Mouse (Mus musculus): Measurements from ENCODE around the gene Gper1.

Gper1 gene

DNA sequence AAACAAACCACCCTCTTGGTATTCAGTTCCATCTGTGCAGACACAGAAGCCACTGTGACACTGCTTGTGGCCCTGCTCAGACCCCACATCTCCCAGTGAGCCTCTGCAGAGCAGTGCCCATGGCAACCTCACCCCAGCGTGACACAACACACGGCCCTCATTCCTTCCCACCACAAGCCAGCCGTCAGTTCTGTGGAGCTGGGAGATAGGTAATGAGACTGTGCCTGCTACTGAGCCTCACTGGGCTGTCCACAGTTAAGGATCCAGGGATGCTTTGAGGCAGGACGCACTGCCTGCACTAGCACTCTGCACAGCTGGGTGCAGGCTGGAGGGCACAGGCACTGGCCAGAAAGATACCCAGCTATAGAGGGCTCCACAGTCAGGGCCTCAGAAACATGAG is 27.0 kb downstream of the Gper1 start:
- DNase-seq = peak; percentile 26

DNA sequence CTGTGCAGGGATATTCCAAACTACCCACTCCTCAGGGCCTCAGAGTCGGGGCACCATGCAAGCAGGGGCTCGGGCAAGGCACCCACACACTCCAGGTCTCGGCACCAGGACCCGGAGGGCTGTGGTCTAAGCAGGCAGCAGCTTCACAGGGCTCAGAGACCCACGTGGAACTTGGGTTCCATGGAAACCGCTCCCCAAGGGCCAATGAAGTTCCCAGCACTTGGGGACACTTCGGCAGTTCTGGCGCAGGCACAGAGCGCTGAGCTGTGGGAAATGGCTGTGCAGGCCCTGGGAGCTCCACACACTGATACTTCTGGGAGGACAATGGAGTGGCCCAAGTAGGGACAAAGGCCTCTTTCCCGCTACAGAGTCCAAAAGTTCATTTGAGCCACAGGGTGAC is 30.1 kb downstream of the Gper1 start:
- DNase-seq = no peak

DNA sequence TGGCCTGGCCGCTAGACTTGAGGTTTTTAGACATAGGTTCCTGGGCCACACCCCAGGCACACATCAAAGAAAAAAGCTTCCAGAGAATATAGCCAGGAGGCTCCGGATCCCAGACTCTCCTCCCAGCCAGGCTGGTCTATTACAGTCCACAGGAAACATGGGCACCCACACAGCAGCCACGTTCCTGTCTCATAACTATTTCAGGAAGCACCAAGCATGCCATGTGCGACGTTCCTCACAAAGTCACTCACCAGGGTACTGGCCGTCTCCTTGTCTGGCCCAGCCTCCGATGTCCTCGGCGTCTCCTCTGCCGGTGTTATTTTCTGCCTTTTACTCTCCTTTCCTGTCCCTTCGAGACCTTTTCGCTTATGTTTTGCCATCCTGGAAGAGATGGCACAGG is 32.2 kb downstream of the Gper1 start:
- DNase-seq = no peak

DNA sequence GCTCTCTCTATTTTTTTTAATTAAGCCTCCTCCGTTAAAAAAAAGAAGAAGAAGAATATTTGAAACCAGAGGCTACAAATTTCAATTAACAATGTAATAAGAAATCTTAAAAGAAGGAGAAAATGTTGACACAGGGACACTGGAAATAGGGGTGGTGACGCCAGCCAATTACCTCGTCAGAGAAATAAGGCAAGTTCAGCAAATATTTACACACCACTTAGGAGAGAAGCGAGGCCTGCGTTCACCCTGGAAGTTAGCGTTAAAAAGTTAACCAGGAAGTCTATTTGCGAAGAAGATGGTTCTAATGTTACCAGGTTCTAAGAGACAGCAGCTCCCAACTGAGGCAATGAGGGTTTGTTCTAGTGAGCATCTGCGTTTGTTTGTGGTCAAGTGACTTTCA is 34.3 kb downstream of the Gper1 start:
- DNase-seq = no peak

DNA sequence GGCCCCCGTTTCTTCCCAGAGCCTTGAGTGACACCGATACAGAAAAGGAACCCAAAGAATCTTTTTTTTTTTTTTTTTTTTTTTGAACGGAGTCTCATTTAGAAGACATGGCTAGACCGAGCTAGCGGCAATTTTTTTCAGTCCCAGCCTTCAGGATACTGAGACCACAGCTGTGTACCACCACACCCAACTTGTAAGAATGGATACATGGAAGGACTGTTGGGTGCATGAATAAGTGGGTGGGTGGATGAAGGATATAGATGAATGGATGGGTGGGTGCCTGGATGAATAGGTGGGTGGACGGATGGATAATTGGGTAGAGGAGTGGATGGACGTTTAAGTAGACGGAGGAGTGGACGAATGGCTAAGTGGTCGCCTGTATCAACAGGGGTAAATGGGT is 37.0 kb downstream of the Gper1 start:
- no peak for DNase-seq

DNA sequence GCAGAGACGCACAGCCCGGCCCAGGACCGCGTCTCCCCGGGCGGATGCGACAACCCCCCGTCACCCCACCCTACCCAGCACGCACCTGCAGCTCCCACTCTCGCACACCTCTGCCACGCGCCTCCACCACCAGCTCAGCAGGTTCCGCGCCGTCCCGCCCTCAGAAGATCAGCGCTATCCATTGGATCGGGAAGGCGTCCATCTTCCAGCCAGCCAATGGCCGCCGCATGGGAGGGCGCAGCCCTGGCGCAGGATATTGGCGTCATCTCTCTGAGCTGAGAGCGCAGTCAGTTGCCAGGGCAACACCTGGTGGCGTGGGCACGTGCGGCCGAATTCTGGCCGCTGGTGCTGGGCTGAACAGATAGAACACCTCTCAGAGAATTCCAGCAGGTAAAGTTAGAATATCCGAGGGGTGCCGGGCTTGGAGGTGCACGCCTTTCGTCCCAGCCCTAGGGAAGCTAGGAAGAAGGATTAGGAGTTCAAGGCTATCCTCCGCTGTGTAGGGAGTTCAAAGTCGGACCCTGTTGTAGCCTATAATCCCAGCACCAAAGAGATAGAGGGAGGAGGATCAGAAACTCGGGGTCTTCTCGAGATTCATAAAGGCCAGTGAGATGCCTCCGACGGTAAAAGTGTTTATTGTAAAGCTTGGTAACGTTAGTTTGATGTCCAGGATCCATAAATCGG is 37.6 kb downstream of the Gper1 start, which contains the start of gene 3110082I17Rik:
3110082I17Rik (minus strand) TSS at position 144 of the 684 bp plus-strand sequence.
- DNase-seq = peak; percentile 98

DNA sequence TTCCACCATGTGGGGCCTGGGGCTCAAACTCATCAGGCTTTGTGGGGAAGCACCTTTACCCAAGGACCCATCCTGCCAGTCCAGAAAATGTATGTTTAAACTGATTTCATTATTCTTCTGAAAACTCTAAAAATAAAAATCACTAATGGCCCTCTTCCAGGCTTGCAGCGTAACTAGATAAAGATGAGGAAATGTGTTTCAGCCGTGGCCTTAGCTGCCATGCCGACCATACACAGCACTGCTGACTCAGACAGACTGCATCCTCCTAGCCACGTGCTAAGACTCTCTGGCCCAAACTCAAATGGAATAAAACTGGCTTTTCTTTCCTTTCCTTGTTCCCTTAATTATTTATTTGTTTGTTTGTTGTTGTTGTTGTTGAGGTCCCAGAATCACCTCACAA is 41.9 kb downstream of the Gper1 start:
- no peak for DNase-seq

DNA sequence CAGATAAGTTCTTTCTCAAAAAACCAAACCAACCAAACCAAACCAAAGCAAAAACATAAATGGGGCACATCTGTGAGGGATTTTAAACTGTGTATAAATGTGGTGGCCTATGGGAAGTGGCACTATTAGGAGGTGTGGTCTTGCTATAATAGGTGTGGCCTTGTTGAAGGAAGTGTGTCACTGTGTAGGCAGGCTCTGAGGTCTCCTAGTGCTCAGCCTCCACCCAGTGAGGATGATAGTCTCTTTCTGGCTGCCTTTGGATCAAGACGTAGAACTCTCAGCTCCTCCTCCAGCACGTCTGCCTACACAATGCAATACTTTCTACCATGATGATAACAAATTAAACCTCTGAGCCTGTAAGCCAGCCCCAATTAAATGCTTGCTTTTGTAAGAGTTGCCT is 43.4 kb downstream of the Gper1 start:
- no peak for DNase-seq

DNA sequence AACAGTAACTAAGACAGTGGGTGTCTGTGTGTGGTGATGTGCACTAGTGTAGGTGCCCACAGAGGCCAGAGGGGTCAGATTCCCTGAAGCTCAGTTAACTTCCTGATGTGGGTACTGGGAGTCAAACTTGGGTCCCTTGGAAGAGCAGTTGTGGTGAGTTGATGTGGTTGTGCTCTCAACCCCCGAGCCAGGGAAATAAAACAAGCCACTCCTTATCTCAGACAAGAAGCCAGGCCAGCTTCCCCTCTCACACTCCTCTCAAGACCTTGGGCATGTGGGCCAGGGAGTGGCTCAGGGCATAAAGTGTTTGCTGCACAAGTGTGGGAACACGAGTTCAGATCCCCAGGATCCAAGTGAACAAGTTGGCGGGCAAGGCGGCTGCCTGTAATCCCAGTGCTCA is 43.9 kb downstream of the Gper1 start:
- DNase-seq = no peak

DNA sequence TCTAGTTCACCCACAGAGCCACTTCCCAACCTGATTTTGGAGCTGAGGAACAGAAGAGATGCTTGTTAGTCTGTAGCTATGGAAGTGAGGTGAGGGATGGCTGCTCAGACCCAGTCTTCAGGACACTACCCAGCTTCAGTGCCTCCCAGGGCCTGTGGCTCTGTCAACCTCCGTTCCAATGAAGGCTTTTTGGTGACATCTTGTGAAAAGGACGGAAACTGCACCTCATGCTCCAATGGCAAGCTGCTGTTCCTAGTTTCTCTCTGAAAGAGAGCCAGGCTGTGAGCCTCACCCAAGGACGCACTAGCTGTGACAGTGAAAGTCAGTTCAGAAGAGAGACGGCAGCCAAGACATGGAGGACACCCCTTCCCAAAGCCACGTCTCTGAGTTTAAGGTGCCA is 45.0 kb downstream of the Gper1 start:
- peak; percentile 42 for DNase-seq

DNA sequence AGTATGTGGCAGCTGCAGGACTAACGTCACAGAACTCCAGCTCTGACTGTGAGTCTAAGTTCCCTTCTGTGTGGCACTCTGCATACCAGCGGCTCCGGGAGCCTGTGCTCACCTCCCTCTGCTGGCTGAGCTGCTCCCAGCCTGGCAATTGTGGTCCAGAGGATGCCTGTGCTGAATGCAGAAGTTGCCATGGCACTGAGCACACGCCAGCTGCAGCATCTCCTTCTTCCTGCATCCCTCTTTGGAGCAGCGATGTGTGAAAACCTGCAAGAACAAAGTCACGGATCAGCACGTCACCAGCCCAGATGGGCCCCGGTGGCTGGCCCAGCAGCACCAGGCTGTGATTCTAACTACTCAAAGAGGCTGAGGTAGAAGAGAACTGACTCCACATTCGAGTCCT is 51.8 kb downstream of the Gper1 start:
- no peak for DNase-seq
